Mouse (Mus musculus) CH12.LX (cell line): ENCODE results near the gene Arhgef11. TPM values are rescaled to one million over a fixed set of nuclear protein-coding genes. Genes with fewer than 3 reads are reported as not detected.
A peak's percentile ranks its signal among the peaks of the same experiment; 100 is the strongest.

ENCODE experiments used
- DNase-seq: peaks from one replicate; pipeline ENCODE4 v3.0.0-alpha.2; 2013; ENCODE audit errors: extremely low read depth
- H3K27ac ChIP-seq: 2 replicates; pipeline ENCODE4 v1.5.1; 2012; ENCODE audit warnings: low read depth, mild to moderate bottlenecking, control low read depth, moderate library complexity; ENCODE audit not compliant: insufficient read depth
- H3K27me3 ChIP-seq: replicated peaks from 2 replicates; pipeline ENCODE3; 2012; ENCODE audit warnings: inconsistent platforms
- H3K36me3 ChIP-seq, 2 experiments: replicated peaks in 1 of 2; 2 replicates each; pipeline versions ENCODE3 to v1.6.1; 2012; ENCODE audit warnings: inconsistent platforms in 1 of 2, low read length in 1 of 2, mild to moderate bottlenecking in 1 of 2, mixed read lengths in 1 of 2, moderate library complexity in 1 of 2; ENCODE audit not compliant: control insufficient read depth in 1 of 2, insufficient read depth in 1 of 2
- H3K4me1 ChIP-seq, 2 experiments: 2 replicates each; pipeline ENCODE4 v1.6.1; 2012; ENCODE audit warnings: inconsistent platforms in 1 of 2, moderate library complexity in 1 of 2; ENCODE audit not compliant: insufficient read depth in 2 of 2, control insufficient read depth in 1 of 2
- H3K4me2 ChIP-seq: 2 replicates; pipeline ENCODE4 v1.6.1; 2012; ENCODE audit warnings: low read depth, mild to moderate bottlenecking, control low read depth; ENCODE audit not compliant: poor library complexity, insufficient read depth, severe bottlenecking
- H3K4me3 ChIP-seq, 3 experiments: fragments of 150-350 bp in 1 of 3; sonication (generic) in 1 of 3; replicated peaks in 1 of 3; 2 replicates each; pipeline versions ENCODE3 to v1.5.1; 2011 to 2012; ENCODE audit warnings: low read depth in 2 of 3, low read length in 2 of 3, mild to moderate bottlenecking in 2 of 3, moderate library complexity in 2 of 3, control low read depth in 1 of 3, improper control_type of control experiment in 1 of 3, inconsistent platforms in 1 of 3, mixed read lengths in 1 of 3; ENCODE audit not compliant: poor library complexity in 1 of 3
- H3K79me2 ChIP-seq: replicated peaks from 2 replicates; pipeline ENCODE4 v1.6.1; 2012; ENCODE audit warnings: mild to moderate bottlenecking, moderate library complexity; ENCODE audit not compliant: control insufficient read depth, poor library complexity, insufficient read depth, severe bottlenecking; ENCODE audit errors: extremely low read depth
- H3K9ac ChIP-seq: 2 replicates; pipeline ENCODE4 v1.6.1; 2012; ENCODE audit warnings: low read depth, mild to moderate bottlenecking, control low read depth, moderate library complexity; ENCODE audit not compliant: insufficient read depth
- H3K9me3 ChIP-seq: replicated peaks from 2 replicates; pipeline ENCODE3; 2012; ENCODE audit warnings: low read length, inconsistent platforms, mixed read lengths
- BHLHE40 ChIP-seq: IDR thresholded peaks from 2 replicates; pipeline ENCODE4 v1.6.1; 2011; ENCODE audit warnings: mild to moderate bottlenecking, low read depth, low read length, improper control_type of control experiment
- CHD1 ChIP-seq: IDR thresholded peaks from 2 replicates; pipeline ENCODE4 v1.6.1; 2012; ENCODE audit warnings: low read depth, low read length, improper control_type of control experiment, inconsistent platforms
- CTCF ChIP-seq, 2 experiments: IDR thresholded peaks in 1 of 2; conservative IDR thresholded peaks in 1 of 2; 2 replicates each; pipeline ENCODE4 v1.5.1; 2011 to 2012; ENCODE audit warnings: low read depth in 2 of 2, low read length in 2 of 2, improper control_type of control experiment in 1 of 2, inconsistent platforms in 1 of 2, mild to moderate bottlenecking in 1 of 2, moderate library complexity in 1 of 2
- E2F4 ChIP-seq: IDR thresholded peaks from 2 replicates; pipeline ENCODE4 v1.6.1; 2011; ENCODE audit warnings: low read depth, low read length, improper control_type of control experiment; ENCODE audit not compliant: insufficient replicate concordance
- EP300 ChIP-seq: IDR thresholded peaks from 2 replicates; pipeline ENCODE4 v1.6.1; 2011; ENCODE audit warnings: low read length, improper control_type of control experiment
- GABPA ChIP-seq: IDR thresholded peaks from 2 replicates; pipeline ENCODE4 v1.6.1; 2012; ENCODE audit warnings: low read depth, low read length, improper control_type of control experiment, inconsistent platforms; ENCODE audit not compliant: insufficient replicate concordance
- HCFC1 ChIP-seq: IDR thresholded peaks from 2 replicates; pipeline ENCODE4 v1.6.1; 2012; ENCODE audit warnings: low read depth, mild to moderate bottlenecking, inconsistent platforms, low read length, improper control_type of control experiment
- KAT2A ChIP-seq: IDR thresholded peaks from 2 replicates; pipeline ENCODE4 v1.6.1; 2012; ENCODE audit warnings: low read length, improper control_type of control experiment, inconsistent platforms; ENCODE audit not compliant: insufficient replicate concordance
- MAFK ChIP-seq: IDR thresholded peaks from 2 replicates; pipeline ENCODE4 v1.6.1; 2011; ENCODE audit warnings: low read length, improper control_type of control experiment; ENCODE audit not compliant: insufficient replicate concordance
- MXI1 ChIP-seq: IDR thresholded peaks from 2 replicates; pipeline ENCODE4 v1.6.1; 2011; ENCODE audit warnings: mild to moderate bottlenecking, low read depth, low read length, improper control_type of control experiment
- MYC ChIP-seq: IDR thresholded peaks from 2 replicates; pipeline ENCODE4 v1.6.1; 2011; ENCODE audit warnings: low read depth, mild to moderate bottlenecking, improper control_type of control experiment, low read length
- NELFE ChIP-seq: IDR thresholded peaks from 2 replicates; pipeline ENCODE4 v1.6.1; 2011; ENCODE audit warnings: low read depth, low read length, improper control_type of control experiment
- PAX5 ChIP-seq: IDR thresholded peaks from 2 replicates; pipeline ENCODE4 v1.6.1; 2012; ENCODE audit warnings: low read length, inconsistent platforms, mixed read lengths
- POLR2A ChIP-seq: IDR thresholded peaks from 2 replicates; pipeline ENCODE4 v1.6.1; 2011; ENCODE audit warnings: low read depth, mild to moderate bottlenecking, improper control_type of control experiment, low read length
- SIN3A ChIP-seq: IDR thresholded peaks from 2 replicates; pipeline ENCODE4 v1.6.1; 2012; ENCODE audit warnings: low read length, improper control_type of control experiment, inconsistent platforms
- TCF12 ChIP-seq: IDR thresholded peaks from 2 replicates; pipeline ENCODE4 v1.6.1; 2014; ENCODE audit warnings: low read depth, mild to moderate bottlenecking, inconsistent platforms, low read length, improper control_type of control experiment
- UBTF ChIP-seq: IDR thresholded peaks from 2 replicates; pipeline ENCODE4 v1.6.1; 2012; ENCODE audit warnings: low read depth, mild to moderate bottlenecking, inconsistent platforms, low read length, improper control_type of control experiment, moderate library complexity
- USF1 ChIP-seq: IDR thresholded peaks from 2 replicates; pipeline ENCODE4 v1.6.1; 2014; ENCODE audit warnings: low read depth, mild to moderate bottlenecking, inconsistent platforms, low read length, improper control_type of control experiment
- ZC3H11A ChIP-seq: IDR thresholded peaks from 2 replicates; pipeline ENCODE4 v1.6.1; 2012; ENCODE audit warnings: low read depth, mild to moderate bottlenecking, inconsistent platforms, low read length, improper control_type of control experiment
- ZKSCAN1 ChIP-seq: IDR thresholded peaks from 2 replicates; pipeline ENCODE4 v1.6.1; 2012; ENCODE audit warnings: low read depth, inconsistent platforms, low read length, improper control_type of control experiment, borderline replicate concordance
- ZMIZ1 ChIP-seq: IDR thresholded peaks from 2 replicates; pipeline ENCODE4 v1.6.1; 2012; ENCODE audit warnings: low read depth, mild to moderate bottlenecking, inconsistent platforms, low read length, improper control_type of control experiment
- dilution Hi-C: fragments of 300-500 bp; cut with MboI; formaldehyde crosslinking; loops from 2 replicates; pipeline ENCODE4 v1.14.3; 2020; ENCODE audit warnings: low sequenced_read_pairs; ENCODE audit not compliant: extremely low pct_unique_long_range_greater_than_20kb, extremely low pct_ligation_motif_present
- in situ Hi-C: fragments of 300-500 bp; cut with MboI; formaldehyde crosslinking; loops from 3 replicates; pipeline ENCODE4 v1.14.3; 2019; ENCODE audit warnings: low sequenced_read_pairs, low pct_ligation_motif_present, low pct_unique_long_range_greater_than_20kb, mixed read lengths
- polyA plus RNA-seq: library from polyadenylated mRNA; unstranded; fragments of >175 nt; gene quantifications from 2 replicates; pipeline ENCODE4 v1.2.1, GENCODE M21; 2012; ENCODE audit warnings: low read depth; ENCODE audit not compliant: insufficient read length
- total RNA-seq, 2 experiments: library from RNA; depleted of rRNA; stranded (reverse); fragments of 300-350 nt in 1 of 2; fragments of >200 nt in 1 of 2; gene quantifications; 2 replicates each; pipeline ENCODE4 v1.2.3; 2012 to 2014

Gene Arhgef11
- total and polyA plus RNA-seq, 3 experiments = 5.6 to 11.7 (median 8.7) TPM

DNA sequence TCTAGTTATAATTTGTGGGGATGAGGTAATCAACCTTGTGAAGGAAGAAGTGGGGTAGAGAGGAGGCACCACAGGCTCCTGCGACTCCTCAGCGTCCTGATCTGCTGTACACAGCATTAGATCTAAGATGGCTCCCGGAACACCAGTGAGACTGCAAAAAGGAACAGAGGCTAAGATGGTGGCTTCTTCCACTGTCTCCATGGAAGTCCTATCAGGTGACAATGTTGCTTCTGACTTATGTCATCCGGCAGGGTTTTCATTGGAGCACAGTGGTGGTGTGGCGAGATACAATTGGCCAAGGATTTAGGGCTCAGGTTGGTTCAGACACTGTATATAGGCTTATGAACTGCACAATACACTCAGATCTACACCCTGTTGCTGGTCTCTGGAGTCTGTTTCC is 48.7 kb upstream of the Arhgef11 start:
- DNase-seq = no peak
- TF ChIP-seq PAX5 (no peak), ZKSCAN1 (no peak), BHLHE40 (no peak), GABPA (no peak), HCFC1 (no peak), MYC (no peak), CHD1 (no peak), TCF12 (no peak), CTCF (conservative IDR thresholded peaks at IDR 0.05 in 1 of 2, IDR thresholded peaks at IDR 0.05 in 1 of 2; ENCODE audit: low read depth in 2 of 2, low read length in 2 of 2) (no peak), ZMIZ1 (no peak), POLR2A (no peak), KAT2A (no peak), MAFK (no peak), NELFE (no peak), ZC3H11A (no peak)
- no peaks in the 10 kb centered on the region for H3K27me3 ChIP-seq
- no peaks in the 10 kb centered on the region for H3K79me2 ChIP-seq
- H3K27ac ChIP-seq = no peak overlapping the region
- dilution Hi-C loops (no loop called here), in situ Hi-C loops (no loop called here)
- no peaks in the 10 kb centered on the region for H3K36me3 ChIP-seq
- H3K4me3 ChIP-seq = no peak overlapping the region
- no peak overlapping the region for H3K4me2 ChIP-seq
- no peak overlapping the region for H3K9ac ChIP-seq
- H3K4me1 ChIP-seq = peaks cover 9 to 10% of the 10 kb centered on the region in 2 experiments; a peak in 3 of 4 replicates
- no peaks in the 10 kb centered on the region for H3K9me3 ChIP-seq

DNA sequence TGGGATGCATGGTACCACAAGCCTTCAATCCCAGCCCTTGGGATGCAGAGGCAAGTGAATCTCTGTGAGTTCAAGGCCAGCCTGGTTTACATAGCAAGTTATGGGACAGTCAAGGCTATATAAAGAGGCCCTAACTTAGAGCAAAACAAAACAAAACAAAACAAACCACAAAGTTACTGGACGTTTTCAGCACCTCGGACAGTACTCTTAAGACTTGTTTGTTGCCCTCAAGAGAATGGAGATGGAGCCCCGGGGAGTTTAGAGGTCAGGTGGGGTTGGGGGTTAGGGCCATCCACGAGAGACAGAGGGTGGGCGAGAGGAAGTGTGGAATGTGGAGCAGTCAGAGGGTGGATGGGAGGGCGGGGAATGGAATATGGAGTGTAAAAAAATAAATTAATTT is 41.6 kb upstream of the Arhgef11 start:
- H3K27ac ChIP-seq = no peak overlapping the region
- in situ Hi-C loops = no loop called here
- dilution Hi-C loops = no loop called here
- peak; percentile 22 for DNase-seq
- H3K27me3 ChIP-seq = no peaks in the 10 kb centered on the region
- no peaks in the 10 kb centered on the region for H3K36me3 ChIP-seq
- H3K4me3 ChIP-seq = no peak overlapping the region
- no peak overlapping the region for H3K4me2 ChIP-seq
- peaks cover 3% of the 10 kb centered on the region for H3K9me3 ChIP-seq
- H3K4me1 ChIP-seq = peaks cover 0 to under 1% of the 10 kb centered on the region in 2 experiments; a peak in 1 of 4 replicates
- H3K79me2 ChIP-seq = no peaks in the 10 kb centered on the region
- no peak overlapping the region for H3K9ac ChIP-seq
- TF ChIP-seq EP300 (no peak), SIN3A (no peak), NELFE (no peak), MYC (no peak), MXI1 (no peak), GABPA (no peak), ZC3H11A (no peak), UBTF (no peak), USF1 (no peak), ZKSCAN1 (no peak), E2F4 (no peak), POLR2A (no peak)
- TF ChIP-seq, all 38 proteins: peak for 0
